Mouse (Mus musculus): ENCODE measurements around the gene Cracr2b. TPM values are rescaled to one million over a fixed set of nuclear protein-coding genes. Genes with fewer than 3 reads are reported as not detected.
A peak's percentile ranks its signal among the peaks of the same experiment; 100 is the strongest.

Gene Cracr2b
- polyA plus RNA-seq, 1 experiment from 2014 or later: 20.2 TPM

- peaks cover 26% of the 10 kb centered on the region for H3K36me3 ChIP-seq (ENCODE audit: control insufficient read depth, insufficient read depth, low read length)
- H3K9ac ChIP-seq (replicated peaks; ENCODE audit: low read depth, low read length): no peak overlapping the region
- peaks cover 29% of the 10 kb centered on the region for H3K4me1 ChIP-seq (ENCODE audit: control insufficient read depth, insufficient read depth, low read length)
- no peak overlapping the region for H3K27ac ChIP-seq (ENCODE audit: low read length)
- H3K4me2 ChIP-seq (replicated peaks; ENCODE audit: low read depth, low read length): no peak overlapping the region
- WGBS: 93% methylated on average over 19 of the region's 19 CpGs
- no peak overlapping the region for H3K4me3 ChIP-seq (ENCODE audit: low read depth, low read length)
- no peak for ATAC-seq (ENCODE audit: insufficient number of reproducible peaks, insufficient read depth, low FRiP score, low read depth)
- no peaks in the 10 kb centered on the region for H3K27me3 ChIP-seq (ENCODE audit: control insufficient read depth, insufficient read depth, low read length)
- no peaks in the 10 kb centered on the region for H3K9me3 ChIP-seq (ENCODE audit: control insufficient read depth, low read depth, low read length)
These were observed 29.3 kb upstream of the Cracr2b start for GRCm38 (mm10) chr7:141431434-141432185.

GRCm38 (mm10) chr7:141432186-141432611, 28.7 kb upstream of the Cracr2b start:
- Histone ChIP-seq H3K4me3 (ENCODE audit: low read depth, low read length) (no peak overlapping the region), H3K27ac (ENCODE audit: low read length) (no peak overlapping the region), H3K4me1 (ENCODE audit: control insufficient read depth, insufficient read depth, low read length) (peaks cover 34% of the 10 kb centered on the region), H3K27me3 (ENCODE audit: control insufficient read depth, insufficient read depth, low read length) (no peaks in the 10 kb centered on the region), H3K9ac (replicated peaks; ENCODE audit: low read depth, low read length) (no peak overlapping the region), H3K36me3 (ENCODE audit: control insufficient read depth, insufficient read depth, low read length) (peaks cover 26% of the 10 kb centered on the region), H3K9me3 (ENCODE audit: control insufficient read depth, low read depth, low read length) (no peaks in the 10 kb centered on the region), H3K4me2 (replicated peaks; ENCODE audit: low read depth, low read length) (no peak overlapping the region)
- ATAC-seq (ENCODE audit: insufficient number of reproducible peaks, insufficient read depth, low FRiP score, low read depth): no peak
- WGBS: 84% methylated on average over 8 of the region's 8 CpGs

DNA sequence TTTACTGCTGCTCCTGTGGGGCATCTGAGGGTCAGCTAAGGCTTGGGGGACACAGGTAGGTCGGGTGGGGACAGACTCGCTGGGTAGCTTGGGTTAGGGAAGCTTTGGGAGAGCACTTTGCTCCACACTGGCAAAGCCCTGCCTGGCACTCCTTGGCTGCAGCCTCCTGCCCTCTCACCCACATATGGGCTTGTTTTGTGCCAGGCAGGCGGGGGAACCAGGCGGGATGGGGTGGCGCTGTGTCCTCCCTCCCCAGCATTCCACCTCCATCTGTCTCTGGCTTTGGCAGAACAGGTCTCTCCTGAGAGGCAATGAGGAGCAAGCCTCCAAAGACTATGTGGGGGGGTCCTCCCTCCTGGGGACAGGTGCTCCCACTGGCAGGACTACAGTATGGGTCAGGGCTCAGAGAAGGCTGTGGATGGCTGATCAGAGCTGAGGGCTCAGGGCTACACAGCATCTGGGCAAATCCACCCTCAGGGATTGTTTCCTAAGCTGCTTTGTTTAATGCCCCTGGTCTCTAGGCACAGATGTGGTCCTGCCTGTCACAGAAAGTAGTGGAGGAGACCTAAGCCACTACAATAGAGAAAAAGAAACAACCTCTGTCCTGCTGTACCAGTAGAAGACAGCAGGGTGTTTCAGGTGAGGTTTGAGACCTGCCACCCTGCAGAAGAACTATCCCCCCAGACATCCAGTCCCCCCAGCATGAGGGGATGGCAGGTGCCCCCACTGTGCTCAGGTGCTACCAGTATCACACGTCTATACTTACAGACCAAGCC, 28.0 kb upstream of the Cracr2b start:
- H3K27ac ChIP-seq (ENCODE audit: low read length): no peak overlapping the region
- peaks cover 26% of the 10 kb centered on the region for H3K36me3 ChIP-seq (ENCODE audit: control insufficient read depth, insufficient read depth, low read length)
- no peaks in the 10 kb centered on the region for H3K27me3 ChIP-seq (ENCODE audit: control insufficient read depth, insufficient read depth, low read length)
- H3K4me3 ChIP-seq (ENCODE audit: low read depth, low read length): no peak overlapping the region
- 0 out of 2 replicates have a peak overlapping the region, but pooled peaks have one; percentile 10 for H3K9ac ChIP-seq (replicated peaks; ENCODE audit: low read depth, low read length)
- ATAC-seq (ENCODE audit: insufficient number of reproducible peaks, insufficient read depth, low FRiP score, low read depth): no peak
- 79% methylated on average over 6 of the region's 6 CpGs for WGBS
- peaks cover 34% of the 10 kb centered on the region for H3K4me1 ChIP-seq (ENCODE audit: control insufficient read depth, insufficient read depth, low read length)
- H3K4me2 ChIP-seq (replicated peaks; ENCODE audit: low read depth, low read length): no peak overlapping the region
- H3K9me3 ChIP-seq (ENCODE audit: control insufficient read depth, low read depth, low read length): no peaks in the 10 kb centered on the region

DNA sequence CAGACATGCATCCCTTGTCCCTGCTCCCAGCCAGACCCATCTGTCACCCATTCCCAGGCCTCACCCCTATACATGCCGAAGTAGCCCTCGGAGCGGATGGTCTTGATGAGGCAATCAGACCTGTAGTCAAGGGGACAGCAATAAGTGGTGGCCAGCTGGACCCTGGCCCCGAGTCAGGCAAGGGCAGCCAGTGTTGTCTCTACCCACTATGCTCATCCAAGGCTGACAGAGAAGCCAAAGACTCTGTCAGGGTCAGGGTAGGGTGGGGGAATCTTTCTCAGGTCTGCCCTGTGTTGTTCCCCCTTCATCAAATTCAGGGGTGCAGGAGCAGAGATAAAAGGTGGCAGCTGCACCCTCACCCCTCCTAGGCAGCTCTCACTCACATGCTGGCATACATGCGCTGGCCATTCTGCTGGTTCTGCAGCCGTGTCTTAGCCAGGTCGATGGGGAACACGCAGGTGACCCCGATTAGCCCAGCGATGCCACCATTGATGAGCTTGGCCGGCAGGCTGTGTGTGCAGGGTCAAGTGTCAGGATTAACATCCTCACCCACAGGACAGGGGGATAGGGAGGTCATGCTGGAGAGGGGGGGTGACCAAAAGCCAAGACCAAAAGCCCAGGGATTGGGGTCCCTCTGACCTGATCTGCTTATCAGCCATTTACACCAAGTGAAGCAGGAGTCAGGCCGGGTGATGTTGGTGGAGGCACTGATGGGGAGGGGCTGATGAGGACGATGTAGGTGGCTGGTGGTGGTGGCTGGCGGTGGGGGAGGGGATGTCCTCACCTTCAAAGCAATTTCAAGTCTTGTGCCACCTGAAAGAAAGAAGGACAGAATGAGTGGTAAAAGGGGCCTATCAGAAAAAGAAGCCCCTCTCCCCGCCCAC, 27.1 kb upstream of the Cracr2b start:
- peak overlapping the region; percentile 57 for H3K4me2 ChIP-seq (replicated peaks; ENCODE audit: low read depth, low read length)
- H3K27me3 ChIP-seq (ENCODE audit: control insufficient read depth, insufficient read depth, low read length): no peaks in the 10 kb centered on the region
- no peak for ATAC-seq (ENCODE audit: insufficient number of reproducible peaks, insufficient read depth, low FRiP score, low read depth)
- peaks cover 33% of the 10 kb centered on the region for H3K36me3 ChIP-seq (ENCODE audit: control insufficient read depth, insufficient read depth, low read length)
- 67% methylated on average over 15 of the region's 15 CpGs for WGBS
- peak overlapping the region; percentile 33 for H3K4me3 ChIP-seq (ENCODE audit: low read depth, low read length)
- peaks cover 34% of the 10 kb centered on the region for H3K4me1 ChIP-seq (ENCODE audit: control insufficient read depth, insufficient read depth, low read length)
- no peaks in the 10 kb centered on the region for H3K9me3 ChIP-seq (ENCODE audit: control insufficient read depth, low read depth, low read length)
- H3K27ac ChIP-seq (ENCODE audit: low read length): no peak overlapping the region
- H3K9ac ChIP-seq (replicated peaks; ENCODE audit: low read depth, low read length): no peak overlapping the region

DNA sequence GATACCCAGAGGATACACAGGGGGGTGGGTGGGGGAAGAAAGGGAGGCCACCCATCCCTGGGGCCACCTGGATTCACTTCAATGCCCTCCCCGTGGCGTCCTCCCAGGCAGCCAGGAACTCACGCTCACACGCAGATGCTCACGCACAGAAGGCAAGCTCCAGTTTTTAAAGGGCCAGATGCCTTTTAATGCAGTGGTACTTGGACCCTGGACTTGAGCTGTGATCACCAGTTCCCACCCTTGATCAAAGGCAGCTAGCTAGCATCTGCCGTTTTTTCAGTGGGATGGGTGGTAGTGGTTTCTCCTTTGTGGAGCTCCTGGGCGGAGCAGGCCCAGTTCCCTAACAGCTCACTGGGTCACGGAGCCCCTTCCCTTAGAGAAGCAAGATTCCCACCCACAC, 26.4 kb upstream of the Cracr2b start:
- H3K27me3 ChIP-seq (ENCODE audit: control insufficient read depth, insufficient read depth, low read length): no peaks in the 10 kb centered on the region
- H3K4me2 ChIP-seq (replicated peaks; ENCODE audit: low read depth, low read length): peak overlapping the region; percentile 57
- H3K9ac ChIP-seq (replicated peaks; ENCODE audit: low read depth, low read length): no peak overlapping the region
- H3K36me3 ChIP-seq (ENCODE audit: control insufficient read depth, insufficient read depth, low read length): peaks cover 33% of the 10 kb centered on the region
- H3K4me3 ChIP-seq (ENCODE audit: low read depth, low read length): peak overlapping the region; percentile 33
- 16% methylated on average over 8 of the region's 8 CpGs for WGBS
- H3K9me3 ChIP-seq (ENCODE audit: control insufficient read depth, low read depth, low read length): no peaks in the 10 kb centered on the region
- peaks cover 34% of the 10 kb centered on the region for H3K4me1 ChIP-seq (ENCODE audit: control insufficient read depth, insufficient read depth, low read length)
- ATAC-seq (ENCODE audit: insufficient number of reproducible peaks, insufficient read depth, low FRiP score, low read depth): no peak
- H3K27ac ChIP-seq (ENCODE audit: low read length): peak overlapping the region; percentile 21; the same call in 1 of the 2 replicates

DNA sequence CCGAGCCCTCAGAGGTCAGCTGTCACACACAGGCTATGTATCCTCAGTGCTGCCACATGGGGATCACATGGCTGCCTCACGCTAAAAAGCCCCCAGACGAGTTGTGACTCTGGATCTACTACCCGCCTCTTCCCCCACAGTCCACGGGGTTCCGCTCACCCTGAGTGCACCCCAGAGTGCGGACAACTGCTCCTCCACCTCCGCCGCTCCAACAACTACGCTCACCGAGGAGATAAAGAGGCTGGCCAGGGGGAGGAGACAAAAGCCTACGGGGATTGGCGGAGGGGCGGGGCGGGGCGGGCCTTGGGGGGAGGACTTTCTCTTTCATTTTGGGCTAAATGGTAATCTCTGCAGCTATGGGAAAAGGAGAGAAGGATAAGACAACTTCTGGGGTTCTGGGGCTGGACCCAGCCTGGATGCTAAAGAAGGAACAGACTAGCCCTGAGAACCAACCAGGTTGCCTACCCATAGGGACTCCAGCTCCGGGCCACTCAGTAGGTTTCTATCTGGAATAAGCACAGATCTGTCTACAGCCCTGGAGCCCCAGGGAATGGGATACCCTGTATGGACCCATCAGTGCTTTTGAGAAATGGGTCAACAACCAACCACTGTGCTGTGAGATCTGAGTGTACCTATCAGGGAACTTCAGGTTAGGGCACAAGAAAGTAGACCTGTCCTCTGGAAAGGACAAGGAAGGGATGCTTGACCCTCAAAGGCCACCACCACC, 25.6 kb upstream of the Cracr2b start:
- peak overlapping the region; percentile 21; the same call in 1 of the 2 replicates for H3K27ac ChIP-seq (ENCODE audit: low read length)
- H3K27me3 ChIP-seq (ENCODE audit: control insufficient read depth, insufficient read depth, low read length): no peaks in the 10 kb centered on the region
- peaks cover 26% of the 10 kb centered on the region for H3K4me1 ChIP-seq (ENCODE audit: control insufficient read depth, insufficient read depth, low read length)
- 4% methylated on average over 17 of the region's 17 CpGs for WGBS
- ATAC-seq (ENCODE audit: insufficient number of reproducible peaks, insufficient read depth, low FRiP score, low read depth): peak; percentile 30; the same call in 1 of the 2 replicates
- peak overlapping the region; percentile 33 for H3K4me3 ChIP-seq (ENCODE audit: low read depth, low read length)
- H3K9ac ChIP-seq (replicated peaks; ENCODE audit: low read depth, low read length): no peak overlapping the region; the same call in 1 of the 2 replicates
- no peaks in the 10 kb centered on the region for H3K9me3 ChIP-seq (ENCODE audit: control insufficient read depth, low read depth, low read length)
- H3K4me2 ChIP-seq (replicated peaks; ENCODE audit: low read depth, low read length): peak overlapping the region; percentile 57
- H3K36me3 ChIP-seq (ENCODE audit: control insufficient read depth, insufficient read depth, low read length): peaks cover 36% of the 10 kb centered on the region

GRCm38 (mm10) chr7:141435856-141436522, 24.9 kb upstream of the Cracr2b start:
- Histone ChIP-seq H3K36me3 (ENCODE audit: control insufficient read depth, insufficient read depth, low read length) (peaks cover 30% of the 10 kb centered on the region), H3K9ac (replicated peaks; ENCODE audit: low read depth, low read length) (no peak overlapping the region), H3K27me3 (ENCODE audit: control insufficient read depth, insufficient read depth, low read length) (no peaks in the 10 kb centered on the region), H3K4me1 (ENCODE audit: control insufficient read depth, insufficient read depth, low read length) (peaks cover 24% of the 10 kb centered on the region), H3K27ac (ENCODE audit: low read length) (no peak overlapping the region), H3K4me2 (replicated peaks; ENCODE audit: low read depth, low read length) (no peak overlapping the region; the same call in 1 of the 2 replicates), H3K4me3 (ENCODE audit: low read depth, low read length) (no peak overlapping the region), H3K9me3 (ENCODE audit: control insufficient read depth, low read depth, low read length) (no peaks in the 10 kb centered on the region)
- ATAC-seq (ENCODE audit: insufficient number of reproducible peaks, insufficient read depth, low FRiP score, low read depth): no peak
- 80% methylated on average over 9 of the region's 9 CpGs for WGBS

Measured in stomach, embryonic 14.5 days (tissue).